Mouse (Mus musculus): ENCODE measurements at regions not wholly inside any gene's neighbourhood (a gene's known extent, or its start where the extent isn't known, plus 50 kb on each side); places are given as distances from the start of the nearest gene placed in this dataset.

- in situ Hi-C loops (cut with MboI, MseI), result loop anchor here (5.0 to 25.0 kb wide), 5 partner anchors 85 to 1290 kb away; no protein-coding TSS in a partner anchor
Observed at GRCm38 (mm10) chr8:34397583-34398411, 286.3 kb upstream of the Gm10131 start.

GRCm38 (mm10) chr8:34397225-34397582, 285.7 kb upstream of the Gm10131 start:
- in situ Hi-C loops (cut with MboI, MseI), result loop anchor here (5.0 to 25.0 kb wide), 5 partner anchors 85 to 1290 kb away; no protein-coding TSS in a partner anchor

- in situ Hi-C loops (cut with MboI, MseI), result loop anchor here in 1 of 2 experiments (25.0 kb wide), 1 partner anchor 1294 kb away; no protein-coding TSS in a partner anchor
Observed at GRCm38 (mm10) chr8:34392981-34393828, 281.7 kb upstream of the Gm10131 start.

GRCm38 (mm10) chr8:34392208-34392980, 280.9 kb upstream of the Gm10131 start:
- in situ Hi-C loops (cut with MboI, MseI), result loop anchor here in 1 of 2 experiments (25.0 kb wide), 1 partner anchor 1295 kb away; no protein-coding TSS in a partner anchor

- in situ Hi-C loops (cut with MboI, MseI), result loop anchor here in 1 of 2 experiments (25.0 kb wide), 1 partner anchor 1301 kb away; no protein-coding TSS in a partner anchor
Observed at GRCm38 (mm10) chr8:34385806-34386439, 274.4 kb upstream of the Gm10131 start.

GRCm38 (mm10) chr8:34380615-34381014, 269.1 kb upstream of the Gm10131 start:
- in situ Hi-C loops (cut with MboI, MseI), result loop anchor here in 1 of 2 experiments (25.0 kb wide), 1 partner anchor 1307 kb away; no protein-coding TSS in a partner anchor

- in situ Hi-C loops (cut with MboI, MseI), result loop anchor here in 1 of 2 experiments (5.0 to 25.0 kb wide), 3 partner anchors 440 to 1310 kb away; no protein-coding TSS in a partner anchor
Observed at GRCm38 (mm10) chr8:34377154-34377553, 265.6 kb upstream of the Gm10131 start.

- in situ Hi-C loops (cut with MboI, MseI), result loop anchor here in 1 of 2 experiments (5.0 to 10.0 kb wide), 2 partner anchors 92 to 1041 kb away; no protein-coding TSS in a partner anchor
Observed at GRCm38 (mm10) chr8:34374242-34374641, 262.7 kb upstream of the Gm10131 start.

- in situ Hi-C loops (cut with MboI, MseI), result loop anchor here in 1 of 2 experiments (5.0 to 10.0 kb wide), 2 partner anchors 90 to 1042 kb away; no protein-coding TSS in a partner anchor
Observed at GRCm38 (mm10) chr8:34372666-34372980, 261.1 kb upstream of the Gm10131 start.

GRCm38 (mm10) chr8:34371973-34372665, 260.6 kb upstream of the Gm10131 start:
- in situ Hi-C loops (cut with MboI, MseI), result loop anchor here in 1 of 2 experiments (5.0 to 10.0 kb wide), 2 partner anchors 90 to 1043 kb away; no protein-coding TSS in a partner anchor

- in situ Hi-C loops (cut with MboI, MseI), result loop anchor here in 1 of 2 experiments (5.0 to 10.0 kb wide), 2 partner anchors 89 to 1043 kb away; no protein-coding TSS in a partner anchor
Observed at GRCm38 (mm10) chr8:34371391-34371790, 259.9 kb upstream of the Gm10131 start.

- in situ Hi-C loops (cut with MboI, MseI), result no loop called here
Observed at GRCm38 (mm10) chr8:34368556-34368955, 257.0 kb upstream of the Gm10131 start.

- in situ Hi-C loops (cut with MboI, MseI), result no loop called here
Observed at GRCm38 (mm10) chr8:34364446-34365035, 253.0 kb upstream of the Gm10131 start.

GRCm38 (mm10) chr8:34363679-34364078, 252.1 kb upstream of the Gm10131 start:
- in situ Hi-C loops (cut with MboI, MseI), result no loop called here

- in situ Hi-C loops (cut with MboI, MseI), result no loop called here
Observed at GRCm38 (mm10) chr8:34363131-34363530, 251.6 kb upstream of the Gm10131 start.

- in situ Hi-C loops (cut with MboI, MseI), result no loop called here
Observed at GRCm38 (mm10) chr8:34361377-34361776, 249.8 kb upstream of the Gm10131 start.

GRCm38 (mm10) chr8:34359776-34360175, 248.2 kb upstream of the Gm10131 start:
- in situ Hi-C loops (cut with MboI, MseI), result no loop called here

GRCm38 (mm10) chr8:34355059-34355458, 243.5 kb upstream of the Gm10131 start:
- in situ Hi-C loops (cut with MboI, MseI), result no loop called here

All from T-helper 17 cell (primary cell).